Mouse (Mus musculus) layer of hippocampus, adult 9-11 months (tissue): ENCODE measurements around the gene 0610037L13Rik.

Experiments
- DNase-seq: peaks from one replicate; pipeline ENCODE4 v3.0.0; 2022

The 0610037L13Rik gene

GRCm38 (mm10) chr4:107889731-107890432 lies at the start of gene 0610037L13Rik:
Gene 0610037L13Rik (plus strand): TSS chr4:107889813.
- peak; percentile 96 for DNase-seq

DNA sequence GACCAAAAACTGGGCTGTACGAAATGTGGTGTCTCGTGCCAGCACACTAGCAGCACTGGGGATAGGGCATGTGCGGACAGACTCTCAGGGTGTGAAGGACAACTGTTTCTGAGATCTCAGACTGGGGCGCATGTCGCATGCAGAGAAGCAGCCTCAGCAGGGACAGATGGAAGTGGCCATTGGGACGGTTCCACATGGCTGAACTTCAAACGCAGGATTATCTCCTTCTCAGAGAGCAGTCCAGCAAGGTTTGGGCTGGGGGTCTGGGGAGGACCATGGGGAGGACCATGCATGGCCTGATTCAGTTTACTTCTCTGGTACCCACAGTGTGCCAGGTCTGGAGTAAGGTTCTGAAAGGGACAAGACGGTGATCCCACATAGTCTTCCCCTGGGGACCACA lies 45.9 kb upstream of the 0610037L13Rik start:
- no peak for DNase-seq

- DNase-seq = no peak
Measured at GRCm38 (mm10) chr4:107844971-107845370, 44.6 kb upstream of the 0610037L13Rik start.

- no peak for DNase-seq
Measured at GRCm38 (mm10) chr4:107846795-107847194, 42.8 kb upstream of the 0610037L13Rik start.

- no peak for DNase-seq
Measured at GRCm38 (mm10) chr4:107848546-107848945, 41.1 kb upstream of the 0610037L13Rik start.

DNA sequence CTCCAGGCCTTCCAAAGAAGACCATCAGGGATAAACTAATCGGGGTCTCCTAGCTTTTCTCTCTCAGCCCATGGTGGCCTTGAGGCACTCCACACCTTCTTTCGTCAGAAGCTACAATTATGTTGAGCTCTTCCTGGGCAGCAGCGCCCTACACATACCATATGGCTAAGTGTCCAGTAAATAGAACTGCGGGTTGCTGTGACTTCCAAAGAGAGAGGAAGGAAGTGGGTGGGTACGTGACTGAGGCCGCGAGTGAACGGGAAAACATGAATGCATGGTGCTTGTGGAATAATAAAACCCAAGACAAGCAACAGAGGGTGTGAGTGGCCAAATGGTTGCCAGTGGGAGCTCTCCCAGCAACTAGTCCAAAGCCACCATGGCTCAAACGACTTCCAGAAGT lies 40.0 kb upstream of the 0610037L13Rik start:
- DNase-seq = no peak

- no peak for DNase-seq
Measured at GRCm38 (mm10) chr4:107850091-107850490, 39.5 kb upstream of the 0610037L13Rik start.

DNA sequence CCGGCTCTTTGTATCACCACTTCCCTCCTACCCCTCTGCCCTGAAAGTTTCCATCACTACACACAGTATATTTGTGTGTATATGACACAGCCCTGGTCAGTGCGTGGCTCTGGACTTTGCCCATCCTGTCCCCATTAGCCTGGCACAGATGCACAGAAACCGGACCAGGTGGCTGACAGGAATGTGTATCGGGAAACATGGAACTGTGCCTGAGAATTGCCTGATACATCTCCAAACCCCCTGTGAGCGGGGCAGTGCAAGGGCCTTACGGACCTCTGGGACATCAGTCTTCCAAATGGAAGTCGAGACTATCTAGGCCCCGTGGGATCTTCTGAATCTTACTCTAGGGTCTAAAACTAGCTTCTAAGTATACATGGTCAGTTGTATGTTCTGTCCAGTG lies 36.3 kb upstream of the 0610037L13Rik start:
- DNase-seq = no peak

GRCm38 (mm10) chr4:107853836-107854235 lies 35.8 kb upstream of the 0610037L13Rik start:
- no peak for DNase-seq

DNA sequence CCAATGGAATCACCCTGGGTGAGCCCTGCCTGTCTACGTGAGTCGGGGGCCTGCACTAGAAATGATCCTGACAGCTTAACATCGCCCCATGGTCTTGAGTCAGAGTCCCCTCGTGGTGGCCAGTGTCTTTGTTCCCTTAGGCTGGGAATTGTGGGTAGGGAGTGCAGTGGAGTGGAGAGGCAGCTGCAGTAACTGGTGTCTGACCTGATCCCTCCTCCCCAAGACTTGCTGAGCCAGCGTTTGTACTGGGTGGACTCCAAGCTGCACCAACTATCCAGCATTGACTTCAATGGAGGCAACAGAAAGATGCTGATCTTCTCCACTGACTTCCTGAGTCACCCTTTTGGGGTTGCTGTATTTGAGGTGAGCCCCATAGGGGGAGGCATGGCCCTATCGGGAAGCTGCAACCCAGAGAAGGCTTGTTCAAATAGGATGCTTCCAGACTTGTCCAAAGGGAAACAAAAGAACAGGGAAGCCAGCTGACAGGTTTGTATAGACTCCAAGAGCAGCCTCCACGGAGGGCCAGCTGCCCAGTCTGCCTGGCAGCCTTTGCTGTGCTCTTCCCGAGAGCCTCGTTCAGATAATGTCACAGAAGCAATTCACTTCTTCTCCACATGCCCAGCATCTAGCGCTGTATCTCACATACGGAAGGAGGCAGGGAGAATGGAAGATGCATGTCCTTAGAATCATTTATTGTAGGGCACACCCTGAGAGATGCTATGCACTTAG lies 32.5 kb upstream of the 0610037L13Rik start:
- DNase-seq = no peak

DNA sequence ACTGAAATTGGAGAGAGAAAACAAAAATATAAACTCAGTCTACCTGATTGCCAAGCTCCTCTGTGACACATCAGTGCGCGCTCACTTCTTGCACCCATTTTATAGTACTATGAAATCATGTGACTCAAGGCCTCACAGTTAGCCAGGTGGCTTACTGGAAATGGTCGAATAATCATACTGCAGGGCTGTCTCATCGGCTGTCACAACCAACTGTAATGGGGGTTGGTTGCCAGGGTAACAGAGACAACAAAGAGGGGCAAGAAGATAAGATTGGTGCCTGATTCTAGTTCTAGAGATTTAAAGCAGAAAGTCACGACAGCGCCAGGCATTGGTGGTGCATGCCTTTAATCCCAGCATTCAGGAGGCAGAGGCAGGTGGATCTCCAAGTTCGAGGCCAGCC lies 30.6 kb upstream of the 0610037L13Rik start:
- peak; percentile 43 for DNase-seq

GRCm38 (mm10) chr4:107864866-107865265 lies 24.7 kb upstream of the 0610037L13Rik start:
- no peak for DNase-seq

DNA sequence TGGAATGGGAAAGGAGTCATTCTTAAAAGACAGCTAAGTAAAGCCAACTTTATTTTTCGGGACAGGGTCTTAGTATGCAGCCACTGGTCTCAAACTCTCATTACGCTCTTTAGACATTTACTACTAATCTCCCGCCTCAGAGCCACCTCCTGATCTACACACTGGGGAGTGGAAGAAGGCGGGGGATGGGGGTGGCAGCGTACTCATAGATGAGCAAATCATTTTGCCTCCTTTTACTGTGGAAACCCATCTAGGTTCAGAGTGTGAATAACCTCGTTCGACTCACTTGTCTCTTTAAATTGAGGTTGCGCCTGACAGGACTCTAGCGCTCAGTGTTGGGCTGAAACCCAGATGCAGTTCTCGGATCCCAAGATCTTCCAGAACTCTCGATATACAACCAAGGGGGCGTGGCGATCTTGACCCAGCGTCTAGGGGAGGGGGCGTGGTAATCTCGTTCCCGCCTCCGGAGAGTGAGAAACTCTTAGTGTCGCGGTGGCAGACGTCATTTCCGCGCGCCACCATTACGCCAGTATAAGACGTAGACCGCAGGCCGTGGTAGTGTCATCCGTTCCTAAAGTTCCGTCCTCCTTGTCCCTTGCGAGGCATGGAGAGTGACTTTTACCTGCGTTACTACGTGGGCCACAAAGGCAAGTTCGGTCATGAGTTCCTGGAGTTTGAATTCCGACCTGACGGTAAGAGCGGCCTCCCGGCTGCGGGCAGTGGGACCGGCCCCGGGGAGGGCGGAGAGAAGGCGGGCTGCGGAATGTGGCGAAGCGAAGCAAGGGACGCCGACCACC lies 10.2 kb upstream of the 0610037L13Rik start, which contains the start of gene Magoh:
Gene Magoh, plus strand, starts transcription at position 502 of the 797 bp plus-strand sequence.
- peak; percentile 95 for DNase-seq

DNA sequence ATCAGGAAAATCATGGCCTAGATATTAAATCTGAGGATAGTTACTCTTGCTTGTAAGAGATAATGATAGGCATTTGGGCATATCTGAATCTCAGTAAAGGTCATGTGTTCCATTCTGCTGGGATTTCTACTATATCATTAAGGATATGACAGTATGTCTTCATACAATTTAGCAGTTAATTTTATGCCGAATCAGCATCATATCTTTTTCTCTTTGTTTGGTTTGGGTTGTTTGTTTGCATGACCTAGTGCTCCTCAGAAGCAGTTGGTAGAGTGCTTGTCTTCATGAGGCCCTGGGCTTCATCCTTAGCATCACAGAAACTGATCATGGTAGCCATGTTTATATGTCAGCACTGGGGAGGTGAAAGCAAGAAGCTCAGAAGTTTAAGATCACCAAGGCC lies 8.0 kb upstream of the 0610037L13Rik start:
- DNase-seq = no peak

DNA sequence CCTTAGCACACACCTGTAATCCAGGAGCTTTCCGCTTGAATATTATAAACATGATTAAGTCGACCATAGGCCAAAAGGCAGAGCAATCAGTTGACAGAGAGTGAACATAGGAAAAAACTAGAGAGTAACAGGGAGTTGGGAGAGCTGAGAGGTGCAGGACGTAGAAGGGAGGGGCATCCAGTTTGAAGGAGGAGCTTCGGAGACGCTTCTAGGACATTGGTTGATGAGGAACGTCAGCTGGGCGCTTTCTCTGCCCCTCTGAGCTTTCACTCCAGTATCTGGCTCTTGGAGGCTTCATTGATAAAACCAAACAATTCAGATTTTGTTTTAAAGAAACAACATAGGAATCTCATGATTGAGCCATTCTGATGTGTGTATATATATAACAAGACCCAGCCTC lies 3.2 kb upstream of the 0610037L13Rik start:
- DNase-seq = no peak

DNA sequence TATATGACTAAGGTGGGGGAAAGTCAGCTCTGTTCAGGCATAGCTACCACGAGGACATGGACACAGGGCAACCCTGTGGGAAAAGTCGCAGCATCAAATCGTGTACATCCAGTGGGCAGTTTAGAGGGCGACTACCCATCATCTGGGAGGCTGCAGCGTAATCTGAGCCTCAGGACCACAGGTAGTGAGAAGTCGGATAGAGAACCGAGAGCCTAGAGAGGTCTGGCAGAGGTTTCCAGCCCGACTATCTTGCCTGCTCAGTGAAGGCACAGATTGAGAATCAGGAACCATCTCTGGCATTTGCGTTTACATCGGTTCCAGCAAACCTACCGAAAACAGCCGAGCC lies 255 bp upstream of the 0610037L13Rik start:
- DNase-seq = no peak

- no peak for DNase-seq
Measured at GRCm38 (mm10) chr4:107892663-107893062, 3.0 kb downstream of the 0610037L13Rik start.

DNA sequence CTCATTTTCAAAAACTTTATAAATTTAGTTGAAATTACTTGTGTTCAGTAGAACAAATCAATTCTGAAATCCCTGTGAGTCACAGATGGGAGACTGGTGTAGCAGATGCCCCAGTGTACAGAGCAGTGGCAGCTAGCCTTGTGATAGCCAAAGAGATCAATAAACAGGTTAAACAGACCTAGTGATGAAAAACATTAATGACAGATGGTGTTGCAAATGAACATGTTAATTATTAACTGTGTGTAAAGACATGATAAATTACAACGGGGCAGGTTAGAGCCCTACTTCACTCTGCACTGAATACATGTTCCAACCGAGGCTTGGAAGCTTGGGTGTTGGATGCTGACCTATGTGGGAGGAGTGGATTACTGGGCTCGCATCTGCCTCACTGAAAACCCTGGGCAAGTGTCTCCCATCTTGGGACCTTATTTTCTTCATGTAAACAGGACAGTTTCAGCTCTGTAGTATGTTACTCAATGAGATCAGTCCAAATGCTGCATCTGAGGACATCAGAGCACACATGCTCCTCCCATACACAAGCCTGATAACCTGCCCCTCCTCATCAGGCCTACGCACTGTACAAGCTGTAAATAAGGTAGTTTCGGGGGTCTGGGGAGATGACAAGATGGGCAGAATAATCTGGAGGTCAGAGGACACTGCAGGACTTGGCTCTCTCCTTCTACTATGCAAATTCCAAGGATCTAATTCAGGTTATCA lies 9.8 kb downstream of the 0610037L13Rik start:
- peak; percentile 48 for DNase-seq

DNA sequence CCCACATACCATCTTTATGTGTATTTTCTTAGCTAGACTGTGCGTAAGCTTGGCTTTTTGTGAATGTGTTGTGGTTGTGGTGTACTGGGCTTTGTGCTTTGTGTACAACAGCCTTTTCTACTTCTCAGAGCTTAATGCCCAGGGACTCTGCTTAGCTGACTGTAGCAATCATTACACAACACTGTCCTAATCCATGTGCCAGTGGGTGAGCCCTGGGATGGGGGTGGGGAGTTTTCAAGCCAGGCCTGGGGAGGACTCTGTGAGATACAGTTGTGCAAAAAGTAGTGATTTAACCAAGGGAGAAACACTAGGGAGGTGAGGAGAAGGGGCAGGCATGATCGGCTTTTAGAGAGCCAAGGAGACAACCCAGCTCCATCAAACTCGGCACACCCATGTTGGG lies 10.6 kb downstream of the 0610037L13Rik start:
- DNase-seq = no peak

DNA sequence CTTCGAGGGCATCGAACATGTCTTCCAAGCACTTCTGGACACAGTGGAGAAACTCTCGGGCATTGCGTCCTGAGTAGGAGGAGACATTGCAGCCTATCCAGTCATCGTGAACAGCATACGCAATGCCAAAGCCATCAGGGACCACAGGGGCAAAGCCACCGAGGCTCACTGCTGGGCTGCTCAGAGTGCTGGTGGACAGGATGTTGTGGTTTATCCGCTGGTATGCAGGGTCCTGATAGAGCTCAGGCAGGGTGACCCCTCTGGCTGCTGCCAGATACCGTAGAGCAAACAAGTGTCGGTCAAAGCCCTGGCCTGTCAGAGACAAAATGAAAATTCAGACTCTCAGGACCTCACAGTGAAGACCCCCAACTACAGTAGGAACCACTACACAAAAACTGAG lies 14.6 kb downstream of the 0610037L13Rik start:
- no peak for DNase-seq

DNA sequence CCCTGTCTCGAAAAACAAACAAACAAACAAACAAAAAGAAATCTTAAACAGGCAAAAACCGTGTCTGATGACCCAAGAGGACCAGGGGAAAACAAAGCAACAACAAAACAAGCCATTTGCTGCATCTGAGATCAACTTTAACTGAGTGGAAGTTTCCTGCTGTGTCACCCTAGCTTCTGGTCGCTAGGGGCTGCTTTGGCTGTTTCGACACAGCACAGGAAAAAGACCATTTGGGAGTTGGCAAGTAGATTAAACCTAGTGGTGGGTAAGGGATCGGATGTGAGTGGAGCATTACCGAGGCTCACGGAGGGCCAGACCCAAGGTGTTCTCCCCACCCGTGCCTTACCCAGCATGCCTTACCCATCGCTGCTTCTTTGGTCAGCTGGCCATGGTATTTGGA lies 16.9 kb downstream of the 0610037L13Rik start:
- DNase-seq = no peak

GRCm38 (mm10) chr4:107910020-107910419 lies 20.4 kb downstream of the 0610037L13Rik start:
- no peak for DNase-seq

DNA sequence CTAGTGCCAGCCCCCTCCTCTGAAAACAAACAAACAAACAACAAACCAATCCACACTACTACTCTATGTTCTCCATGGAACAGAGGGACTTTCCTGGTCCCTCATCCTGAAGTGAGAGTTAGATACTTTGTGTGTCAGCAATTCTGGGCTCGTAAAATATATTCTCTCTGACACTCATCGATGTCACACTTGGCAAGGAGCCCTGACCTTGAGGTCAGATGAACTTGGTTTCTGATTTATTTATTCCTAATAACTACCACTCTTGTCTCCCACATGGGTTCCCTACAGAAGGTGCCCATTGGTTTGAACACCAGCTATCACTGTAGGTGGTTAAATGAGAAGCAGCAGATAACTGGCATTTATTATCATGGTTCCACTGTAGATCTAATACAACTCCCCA lies 30.7 kb downstream of the 0610037L13Rik start:
- DNase-seq = no peak
